Mouse (Mus musculus) ES-E14 (cell line): ENCODE measurements around the gene Bms1. TPM values are rescaled to one million over a fixed set of nuclear protein-coding genes. Genes with fewer than 3 reads are reported as not detected.

Experiments
- DNase-seq: peaks from one replicate; pipeline ENCODE4 v3.0.0-alpha.2; 2013; ENCODE audit warnings: low read depth, low spot score
- H3K27ac ChIP-seq: 2 replicates; pipeline ENCODE4 v1.5.1; 2012; ENCODE audit warnings: low read depth, mild to moderate bottlenecking, low read length, moderate library complexity, mixed read lengths; ENCODE audit not compliant: poor library complexity, insufficient read depth, severe bottlenecking
- H3K36me3 ChIP-seq: 2 replicates; pipeline ENCODE4 v1.6.1; 2012; ENCODE audit warnings: mild to moderate bottlenecking, low read length, moderate library complexity, mixed read lengths; ENCODE audit not compliant: control insufficient read depth, poor library complexity, insufficient read depth, severe bottlenecking
- H3K4me1 ChIP-seq, 2 experiments: fragments of 150-350 bp in 1 of 2; sonication (generic) in 1 of 2; 2 replicates each; pipeline ENCODE4 v1.6.1; 2012; ENCODE audit warnings: low read length in 2 of 2, mild to moderate bottlenecking in 1 of 2, mixed read lengths in 1 of 2; ENCODE audit not compliant: control insufficient read depth in 2 of 2, insufficient read depth in 2 of 2, poor library complexity in 1 of 2
- H3K4me3 ChIP-seq, 2 experiments: fragments of 150-350 bp in 1 of 2; sonication (generic) in 1 of 2; 2 replicates each; pipeline ENCODE4 v1.5.1; 2012; ENCODE audit warnings: low read length in 2 of 2, low read depth in 1 of 2, mild to moderate bottlenecking in 1 of 2, mixed read lengths in 1 of 2; ENCODE audit not compliant: insufficient read depth in 1 of 2, poor library complexity in 1 of 2, severe bottlenecking in 1 of 2
- H3K9ac ChIP-seq: 2 replicates; pipeline ENCODE4 v1.6.1; 2012; ENCODE audit warnings: low read depth, mild to moderate bottlenecking, low read length, mixed read lengths; ENCODE audit not compliant: poor library complexity, insufficient read depth, severe bottlenecking
- H3K9me3 ChIP-seq: fragments of 150-350 bp; sonication (generic); 2 replicates; pipeline ENCODE4 v1.6.1; 2012; ENCODE audit warnings: low read depth, mild to moderate bottlenecking, low read length; ENCODE audit not compliant: control insufficient read depth, insufficient read depth
- CHD2 ChIP-seq: IDR thresholded peaks from 2 replicates; pipeline ENCODE4 v1.6.1; 2014; ENCODE audit warnings: mild to moderate bottlenecking, low read depth, low read length, inconsistent platforms
- HCFC1 ChIP-seq: IDR thresholded peaks from 2 replicates; pipeline ENCODE4 v1.6.1; 2012; ENCODE audit warnings: low read length, inconsistent platforms, borderline replicate concordance; ENCODE audit not compliant: insufficient read depth
- MAFK ChIP-seq: IDR thresholded peaks from 2 replicates; pipeline ENCODE4 v1.6.1; 2014; ENCODE audit warnings: mild to moderate bottlenecking, low read depth, low read length, inconsistent platforms; ENCODE audit not compliant: insufficient read depth
- ZC3H11A ChIP-seq: IDR thresholded peaks from 2 replicates; pipeline ENCODE4 v1.6.1; 2012; ENCODE audit warnings: low read depth, mild to moderate bottlenecking, inconsistent platforms, low read length, borderline replicate concordance
- ZNF384 ChIP-seq: IDR thresholded peaks from 2 replicates; pipeline ENCODE4 v1.6.1; 2012; ENCODE audit warnings: low read depth, low read length, inconsistent platforms
- in situ Hi-C, 2 experiments: fragments of 600-800 bp; cut with MboI; formaldehyde crosslinking; loops; one replicate each; pipeline ENCODE4 v1.15.1; 2025; ENCODE audit warnings: low sequenced_read_pairs in 2 of 2, inconsistent platforms in 1 of 2; ENCODE audit not compliant: unreplicated experiment in 2 of 2
- total RNA-seq: library from RNA; depleted of rRNA; stranded (reverse); fragments of 300-350 nt; gene quantifications from 2 replicates; pipeline ENCODE4 v1.2.3, GENCODE M21; 2012

The Bms1 gene
- total RNA-seq, 1 experiment: 77.1 TPM

GRCm38 (mm10) chr6:118379451-118380167 is 39.7 kb downstream of the Bms1 start:
- in situ Hi-C loops: loop anchor here in 1 of 2 experiments (5.0 kb wide), 1 partner anchor 197 kb away; no protein-coding TSS in a partner anchor
- TF ChIP-seq MAFK: no peak
- TF ChIP-seq ZNF384: no peak
- no peak for TF ChIP-seq HCFC1
- no peak for TF ChIP-seq CHD2
- TF ChIP-seq ZC3H11A: peak; percentile 93
- Histone ChIP-seq H3K4me1 (peaks cover 0 to 4% of the 10 kb centered on the region in 2 experiments; a peak in 1 of 4 replicates), H3K9me3 (no peaks in the 10 kb centered on the region), H3K36me3 (peaks cover 7% of the 10 kb centered on the region), H3K27ac (no peak overlapping the region), H3K9ac (no peak overlapping the region), H3K4me3 (no peak overlapping the region)
- peak; percentile 56 for DNase-seq

- Histone ChIP-seq H3K36me3 (no peaks in the 10 kb centered on the region), H3K4me3 (no peak overlapping the region), H3K27ac (no peak overlapping the region), H3K4me1 (peaks cover 0 to 4% of the 10 kb centered on the region in 2 experiments; a peak in 1 of 4 replicates), H3K9me3 (no peaks in the 10 kb centered on the region), H3K9ac (no peak overlapping the region)
- DNase-seq: no peak
- in situ Hi-C loops: no loop called here
- TF ChIP-seq ZC3H11A (no peak), CHD2 (no peak), HCFC1 (no peak), ZNF384 (no peak), MAFK (no peak)
Observed at GRCm38 (mm10) chr6:118377611-118378010, 41.7 kb downstream of the Bms1 start.

- in situ Hi-C loops: no loop called here
- no peaks in the 10 kb centered on the region for H3K9me3 ChIP-seq
- H3K36me3 ChIP-seq: no peaks in the 10 kb centered on the region
- peaks cover 0 to 4% of the 10 kb centered on the region in 2 experiments; a peak in 1 of 4 replicates for H3K4me1 ChIP-seq
- TF ChIP-seq HCFC1 (no peak), CHD2 (no peak), MAFK (no peak), ZC3H11A (no peak), ZNF384 (no peak)
- H3K9ac ChIP-seq: no peak overlapping the region
- DNase-seq: no peak
- H3K27ac ChIP-seq: no peak overlapping the region
- H3K4me3 ChIP-seq: no peak overlapping the region
Observed at GRCm38 (mm10) chr6:118376023-118376422, 43.3 kb downstream of the Bms1 start.

GRCm38 (mm10) chr6:118375457-118375856 is 43.8 kb downstream of the Bms1 start:
- Histone ChIP-seq H3K4me1 (peaks cover 0 to 2% of the 10 kb centered on the region in 2 experiments; a peak in 1 of 4 replicates), H3K27ac (no peak overlapping the region), H3K9me3 (no peaks in the 10 kb centered on the region), H3K4me3 (no peak overlapping the region), H3K9ac (no peak overlapping the region), H3K36me3 (no peaks in the 10 kb centered on the region)
- TF ChIP-seq HCFC1 (no peak), CHD2 (no peak), ZC3H11A (no peak), MAFK (no peak), ZNF384 (no peak)
- in situ Hi-C loops: no loop called here
- no peak for DNase-seq

- Histone ChIP-seq H3K9me3 (no peaks in the 10 kb centered on the region), H3K4me3 (no peak overlapping the region), H3K27ac (no peak overlapping the region), H3K4me1 (peaks cover 0 to 2% of the 10 kb centered on the region in 2 experiments; a peak in 1 of 4 replicates), H3K36me3 (no peaks in the 10 kb centered on the region), H3K9ac (no peak overlapping the region)
- in situ Hi-C loops: no loop called here
- no peak for DNase-seq
- TF ChIP-seq ZC3H11A (no peak), ZNF384 (no peak), CHD2 (no peak), HCFC1 (no peak), MAFK (no peak)
Observed at GRCm38 (mm10) chr6:118375026-118375425, 44.2 kb downstream of the Bms1 start.
